9 mouse cellular contexts compared by ENCODE assay signal in genomic region chr12:75702084-75702738, GRCm38 (mm10). TPM values are rescaled to one million over a fixed set of nuclear protein-coding genes. Genes with fewer than 3 reads are reported as not detected.
DNase-seq lines count a peak whose midpoint lies in the region; ATAC-seq lines count a peak whose summit lies in the region.
"Had no signal": no experiment of that assay in that cellular context is flagged by ENCODE, and none has a peak within 500 bp of the region (broad histone marks: within the 10 kb centered on the region; RNA-seq: fewer than 3 reads in every experiment).

No protein-coding gene starts in this region.

- no peaks in the 10 kb centered on the region for H3K27me3 ChIP-seq in kidney, embryonic 14.5 days (ENCODE audit: control insufficient read depth, insufficient read depth, low read length)
- H3K27me3 ChIP-seq in midbrain, embryonic 13.5 days = no peaks in the 10 kb centered on the region

- peak overlapping the region; percentile 23 for H3K4me3 ChIP-seq in kidney, embryonic 14.5 days (ENCODE audit: low read length)
- peak overlapping the region; percentile 4; the same call in 1 of the 2 replicates for H3K4me3 ChIP-seq in midbrain, embryonic 13.5 days (replicated peaks)

- 59% methylated on average over 14 of the region's 14 CpGs for WGBS in kidney, embryonic 14.5 days
- 79% methylated on average over 14 of the region's 14 CpGs for WGBS in midbrain, embryonic 13.5 days

- H3K4me1 ChIP-seq in kidney, embryonic 14.5 days (ENCODE audit: control insufficient read depth, insufficient read depth, low read length) = peaks cover 8% of the 10 kb centered on the region; the same call in 1 of the 2 replicates
- peaks cover 9% of the 10 kb centered on the region; the same call in 1 of the 2 replicates for H3K4me1 ChIP-seq in midbrain, embryonic 13.5 days (replicated peaks)

- H3K27ac ChIP-seq in kidney, embryonic 14.5 days (ENCODE audit: low read depth, low read length) = no peak overlapping the region
- H3K27ac ChIP-seq in midbrain, embryonic 13.5 days = no peak overlapping the region

- ATAC-seq in kidney, embryonic 14.5 days (ENCODE audit: low FRiP score, low TSS enrichment) = 0 out of 2 replicates have a peak, but pooled peaks have one; percentile 58
- ATAC-seq in midbrain, embryonic 13.5 days = no peak

- H3K9ac ChIP-seq in kidney, embryonic 14.5 days (ENCODE audit: low read depth, low read length) = peak overlapping the region; percentile 44; the same call in 1 of the 2 replicates
- peak overlapping the region; percentile 14; the same call in 1 of the 2 replicates for H3K9ac ChIP-seq in midbrain, embryonic 13.5 days (replicated peaks)

- peak overlapping the region; percentile 41 for H3K4me2 ChIP-seq in kidney, embryonic 14.5 days (replicated peaks; ENCODE audit: low read depth, low read length)
- peak overlapping the region; percentile 34 for H3K4me2 ChIP-seq in midbrain, embryonic 13.5 days (replicated peaks)

- no peaks in the 10 kb centered on the region for H3K9me3 ChIP-seq in kidney, embryonic 14.5 days (ENCODE audit: control insufficient read depth, low read length)
- no peaks in the 10 kb centered on the region for H3K9me3 ChIP-seq in midbrain, embryonic 13.5 days

- no peak for DNase-seq in kidney, adult 8-10 months
- DNase-seq in fibroblast of lung, adult 2 months (ENCODE audit: low read depth) = peak; percentile 60
- DNase-seq in heart, postnatal 4 days = peak; percentile 43
- no peak for DNase-seq in thymus, postnatal 25 days
- DNase-seq in yolk sac, embryonic 10.5 days (ENCODE audit: low spot score) = no peak
- DNase-seq in MN1 (ENCODE audit: low spot score) = no peak

- no peaks in the 10 kb centered on the region for H3K36me3 ChIP-seq in kidney, embryonic 14.5 days (ENCODE audit: control insufficient read depth, insufficient read depth, low read length)
- H3K36me3 ChIP-seq in midbrain, embryonic 13.5 days = no peaks in the 10 kb centered on the region
- H3K36me3 ChIP-seq: G1E had no signal

RNA-seq across cellular contexts. Expression of gene Wdr89, which starts 32.9 kb away (rescaled TPM):
- polyA plus RNA-seq in kidney, embryonic 14.5 days (2014; fragmentation: Nextera tagmentation; extraction: Ambion mirVana) = 14.7 and 15.7 TPM in 2 replicates
- total RNA-seq in heart, postnatal 4 days (2021) = 1 to 10 TPM; 3.0 to 3.2 TPM
- polyA plus RNA-seq in midbrain, embryonic 13.5 days (2015; fragmentation: Nextera tagmentation; extraction: Ambion mirVana) = 7.3 and 7.5 TPM in 2 replicates

RNA-seq across cellular contexts. Expression of gene Sgpp1, which starts 33.3 kb away (rescaled TPM):
- polyA plus RNA-seq in kidney, embryonic 14.5 days (2014; fragmentation: Nextera tagmentation; extraction: Ambion mirVana) = 9.0 and 14.5 TPM in 2 replicates
- 10 to 100 TPM; 18.3 to 20.0 TPM for total RNA-seq in heart, postnatal 4 days (2021)
- polyA plus RNA-seq in midbrain, embryonic 13.5 days (2015; fragmentation: Nextera tagmentation; extraction: Ambion mirVana) = 6.9 and 7.9 TPM in 2 replicates

Comparison
In these comparisons a context has a peak if more than half of its experiments do, and no peak if none do; other contexts are left out.
1. DNase-seq: peak in fibroblast of lung, adult 2 months (single experiment) and heart, postnatal 4 days (single experiment); none in kidney, adult 8-10 months (0 of 2), thymus, postnatal 25 days (single experiment), yolk sac, embryonic 10.5 days (single experiment) and MN1 (single experiment).